Mouse (Mus musculus): ENCODE results near the gene Col16a1. TPM values are rescaled to one million over a fixed set of nuclear protein-coding genes. Genes with fewer than 3 reads are reported as not detected.

The Col16a1 gene
- polyA plus RNA-seq (2011; ENCODE audit: insufficient read depth, insufficient read length, low read depth, missing spikeins) = 2.0 and 3.6 TPM in 2 replicates

GRCm38 (mm10) chr4:130047331-130048202 lies at the start of gene Col16a1:
Col16a1 (plus strand) TSS chr4:130047840.
- H3K36me3 ChIP-seq (ENCODE audit: control insufficient read depth, insufficient read depth, low read length, poor library complexity, severe bottlenecking) = no peaks in the 10 kb centered on the region
- H3K4me3 ChIP-seq (ENCODE audit: low read depth, low read length) = peak within 1 kb of the TSS; percentile 61
- H3K9me3 ChIP-seq (replicated peaks; ENCODE audit: control insufficient read depth, insufficient read depth, low read length, poor library complexity, severe bottlenecking) = no peaks in the 10 kb centered on the region
- H3K27ac ChIP-seq (ENCODE audit: insufficient read depth, low read length) = no peak within 1 kb of the TSS
- no peaks in the 10 kb centered on the region for H3K27me3 ChIP-seq (ENCODE audit: control insufficient read depth, insufficient read depth, low read length, poor library complexity, severe bottlenecking)
- peak within 1 kb of the TSS; percentile 27 for H3K9ac ChIP-seq (ENCODE audit: low read depth, poor library complexity, severe bottlenecking)
- no peak for TF ChIP-seq CTCF (IDR thresholded peaks at IDR 0.05; ENCODE audit: low read depth, low read length)
- no peak for TF ChIP-seq POLR2A (IDR thresholded peaks at IDR 0.05; ENCODE audit: insufficient read depth, low read length)
- no peak for TF ChIP-seq EP300 (IDR thresholded peaks at IDR 0.05; ENCODE audit: insufficient read depth, low read depth, low read length)
- H3K4me1 ChIP-seq (ENCODE audit: control insufficient read depth, insufficient read depth, low read length) = no peaks in the 10 kb centered on the region

- Histone ChIP-seq H3K4me3 (ENCODE audit: low read depth, low read length) (no peak overlapping the region), H3K9me3 (replicated peaks; ENCODE audit: control insufficient read depth, insufficient read depth, low read length, poor library complexity, severe bottlenecking) (no peaks in the 10 kb centered on the region), H3K9ac (ENCODE audit: low read depth, poor library complexity, severe bottlenecking) (no peak overlapping the region), H3K4me1 (ENCODE audit: control insufficient read depth, insufficient read depth, low read length) (no peaks in the 10 kb centered on the region), H3K36me3 (ENCODE audit: control insufficient read depth, insufficient read depth, low read length, poor library complexity, severe bottlenecking) (no peaks in the 10 kb centered on the region), H3K27ac (ENCODE audit: insufficient read depth, low read length) (no peak overlapping the region), H3K27me3 (ENCODE audit: control insufficient read depth, insufficient read depth, low read length, poor library complexity, severe bottlenecking) (no peaks in the 10 kb centered on the region)
- TF ChIP-seq EP300 (IDR thresholded peaks at IDR 0.05; ENCODE audit: insufficient read depth, low read depth, low read length) (no peak), POLR2A (IDR thresholded peaks at IDR 0.05; ENCODE audit: insufficient read depth, low read length) (no peak), CTCF (IDR thresholded peaks at IDR 0.05; ENCODE audit: low read depth, low read length) (no peak)
Measured at GRCm38 (mm10) chr4:129998124-129998523, 49.5 kb upstream of the Col16a1 start.

GRCm38 (mm10) chr4:130001710-130002109 lies 45.9 kb upstream of the Col16a1 start:
- Histone ChIP-seq H3K27me3 (ENCODE audit: control insufficient read depth, insufficient read depth, low read length, poor library complexity, severe bottlenecking) (no peaks in the 10 kb centered on the region), H3K36me3 (ENCODE audit: control insufficient read depth, insufficient read depth, low read length, poor library complexity, severe bottlenecking) (no peaks in the 10 kb centered on the region), H3K9ac (ENCODE audit: low read depth, poor library complexity, severe bottlenecking) (no peak overlapping the region), H3K4me3 (ENCODE audit: low read depth, low read length) (no peak overlapping the region), H3K27ac (ENCODE audit: insufficient read depth, low read length) (no peak overlapping the region), H3K9me3 (replicated peaks; ENCODE audit: control insufficient read depth, insufficient read depth, low read length, poor library complexity, severe bottlenecking) (no peaks in the 10 kb centered on the region), H3K4me1 (ENCODE audit: control insufficient read depth, insufficient read depth, low read length) (peaks cover 2% of the 10 kb centered on the region)
- TF ChIP-seq POLR2A (IDR thresholded peaks at IDR 0.05; ENCODE audit: insufficient read depth, low read length) = no peak
- TF ChIP-seq EP300 (IDR thresholded peaks at IDR 0.05; ENCODE audit: insufficient read depth, low read depth, low read length) = no peak
- no peak for TF ChIP-seq CTCF (IDR thresholded peaks at IDR 0.05; ENCODE audit: low read depth, low read length)

GRCm38 (mm10) chr4:130002157-130002556 lies 45.5 kb upstream of the Col16a1 start:
- TF ChIP-seq CTCF (IDR thresholded peaks at IDR 0.05; ENCODE audit: low read depth, low read length) = no peak
- no peak for TF ChIP-seq EP300 (IDR thresholded peaks at IDR 0.05; ENCODE audit: insufficient read depth, low read depth, low read length)
- no peak for TF ChIP-seq POLR2A (IDR thresholded peaks at IDR 0.05; ENCODE audit: insufficient read depth, low read length)
- Histone ChIP-seq H3K4me1 (ENCODE audit: control insufficient read depth, insufficient read depth, low read length) (peaks cover 4% of the 10 kb centered on the region), H3K27me3 (ENCODE audit: control insufficient read depth, insufficient read depth, low read length, poor library complexity, severe bottlenecking) (no peaks in the 10 kb centered on the region), H3K9me3 (replicated peaks; ENCODE audit: control insufficient read depth, insufficient read depth, low read length, poor library complexity, severe bottlenecking) (no peaks in the 10 kb centered on the region), H3K36me3 (ENCODE audit: control insufficient read depth, insufficient read depth, low read length, poor library complexity, severe bottlenecking) (no peaks in the 10 kb centered on the region), H3K27ac (ENCODE audit: insufficient read depth, low read length) (no peak overlapping the region), H3K4me3 (ENCODE audit: low read depth, low read length) (no peak overlapping the region), H3K9ac (ENCODE audit: low read depth, poor library complexity, severe bottlenecking) (no peak overlapping the region)

- H3K36me3 ChIP-seq (ENCODE audit: control insufficient read depth, insufficient read depth, low read length, poor library complexity, severe bottlenecking) = no peaks in the 10 kb centered on the region
- H3K4me1 ChIP-seq (ENCODE audit: control insufficient read depth, insufficient read depth, low read length) = peaks cover 7% of the 10 kb centered on the region
- H3K4me3 ChIP-seq (ENCODE audit: low read depth, low read length) = peak overlapping the region; percentile 77
- TF ChIP-seq EP300 (IDR thresholded peaks at IDR 0.05; ENCODE audit: insufficient read depth, low read depth, low read length) (0 out of 2 replicates have a peak, but pooled peaks have one; percentile 24), POLR2A (IDR thresholded peaks at IDR 0.05; ENCODE audit: insufficient read depth, low read length) (no peak), CTCF (IDR thresholded peaks at IDR 0.05; ENCODE audit: low read depth, low read length) (peak; percentile 57)
- peak overlapping the region; percentile 23; the same call in 1 of the 2 replicates for H3K9ac ChIP-seq (ENCODE audit: low read depth, poor library complexity, severe bottlenecking)
- H3K9me3 ChIP-seq (replicated peaks; ENCODE audit: control insufficient read depth, insufficient read depth, low read length, poor library complexity, severe bottlenecking) = no peaks in the 10 kb centered on the region
- H3K27ac ChIP-seq (ENCODE audit: insufficient read depth, low read length) = no peak overlapping the region
- no peaks in the 10 kb centered on the region for H3K27me3 ChIP-seq (ENCODE audit: control insufficient read depth, insufficient read depth, low read length, poor library complexity, severe bottlenecking)
Measured at GRCm38 (mm10) chr4:130005593-130005992, 42.0 kb upstream of the Col16a1 start.

GRCm38 (mm10) chr4:130006533-130006932 lies 41.1 kb upstream of the Col16a1 start:
- no peaks in the 10 kb centered on the region for H3K36me3 ChIP-seq (ENCODE audit: control insufficient read depth, insufficient read depth, low read length, poor library complexity, severe bottlenecking)
- H3K9ac ChIP-seq (ENCODE audit: low read depth, poor library complexity, severe bottlenecking) = peak overlapping the region; percentile 22; the same call in 1 of the 2 replicates
- no peaks in the 10 kb centered on the region for H3K9me3 ChIP-seq (replicated peaks; ENCODE audit: control insufficient read depth, insufficient read depth, low read length, poor library complexity, severe bottlenecking)
- no peaks in the 10 kb centered on the region for H3K27me3 ChIP-seq (ENCODE audit: control insufficient read depth, insufficient read depth, low read length, poor library complexity, severe bottlenecking)
- TF ChIP-seq CTCF (IDR thresholded peaks at IDR 0.05; ENCODE audit: low read depth, low read length) = no peak
- no peak for TF ChIP-seq POLR2A (IDR thresholded peaks at IDR 0.05; ENCODE audit: insufficient read depth, low read length)
- no peak for TF ChIP-seq EP300 (IDR thresholded peaks at IDR 0.05; ENCODE audit: insufficient read depth, low read depth, low read length)
- H3K4me1 ChIP-seq (ENCODE audit: control insufficient read depth, insufficient read depth, low read length) = peaks cover 7% of the 10 kb centered on the region
- no peak overlapping the region for H3K27ac ChIP-seq (ENCODE audit: insufficient read depth, low read length)
- H3K4me3 ChIP-seq (ENCODE audit: low read depth, low read length) = peak overlapping the region; percentile 50
